Mouse (Mus musculus) cerebellum, adult 2 months (tissue): Measurements from ENCODE around the gene Spata31d1d.

Source experiments
- CTCF ChIP-seq: fragments of 200-500 bp; IDR thresholded peaks from 2 replicates; pipeline ENCODE4 v1.5.1; 2011; ENCODE audit warnings: low read depth, mild to moderate bottlenecking, control low read depth, low read length, moderate library complexity, borderline replicate concordance; ENCODE audit not compliant: insufficient read depth
- POLR2A ChIP-seq: fragments of 200-500 bp; IDR thresholded peaks from 2 replicates; pipeline ENCODE4 v1.6.1; 2011; ENCODE audit warnings: low read length, control low read depth, borderline replicate concordance; ENCODE audit not compliant: insufficient read depth

DNA sequence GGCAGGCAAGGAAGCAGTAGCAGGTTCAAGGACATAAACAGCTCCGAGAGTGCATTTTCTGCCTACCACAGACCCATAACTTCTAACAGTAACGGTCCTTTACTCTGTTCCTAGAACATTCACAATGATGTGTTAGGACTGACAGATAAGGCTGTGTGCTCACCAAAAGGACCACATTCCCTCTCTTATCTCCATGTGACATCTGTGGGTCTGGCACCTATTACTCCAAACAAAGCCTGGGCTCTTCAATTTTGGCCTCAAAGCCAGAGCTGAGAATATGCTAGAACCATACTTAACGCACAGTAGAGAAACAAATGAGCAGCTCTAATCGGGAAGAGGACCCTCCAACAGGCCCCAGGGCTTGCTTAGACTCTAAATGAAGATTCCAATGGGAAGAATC is 51.6 kb downstream of the Spata31d1d start:
- no peak for TF ChIP-seq CTCF
- TF ChIP-seq POLR2A: no peak
